Comparison of ENCODE assay signal across 9 mouse cellular contexts in the genomic region with DNA sequence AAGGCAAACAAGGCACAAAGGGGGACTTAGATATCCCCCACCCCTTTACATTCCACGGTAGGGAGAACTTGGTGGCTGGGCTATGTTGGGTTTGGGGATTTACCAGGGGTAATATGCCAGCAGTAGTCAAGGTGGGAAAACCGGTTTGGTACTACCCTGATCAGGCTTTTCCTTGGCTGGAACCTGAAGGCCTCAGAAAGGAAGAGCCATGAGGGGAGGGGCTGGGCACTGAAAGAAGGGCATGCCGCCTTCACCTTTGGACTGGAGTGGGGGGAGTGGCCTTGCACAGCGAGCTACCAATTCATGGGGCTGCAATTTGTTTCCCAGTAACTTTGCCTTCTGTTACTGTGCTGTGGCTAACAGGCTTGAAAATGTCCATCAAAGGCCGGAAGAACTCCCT. TPM values are rescaled to one million over a fixed set of nuclear protein-coding genes. Genes with fewer than 3 reads are reported as not detected.
A peak's percentile ranks its signal among the peaks of the same experiment; 100 is the strongest.
DNase-seq lines count a peak whose midpoint lies in the region; ATAC-seq and TF ChIP-seq lines count a peak whose summit lies in the region.
"Had no signal": no experiment of that assay in that cellular context is flagged by ENCODE, and none has a peak within 500 bp of the region (broad histone marks: within the 10 kb centered on the region; RNA-seq: fewer than 3 reads in every experiment).

No protein-coding gene starts in this region.

- intact Hi-C loops in gastrocnemius, postnatal 14 days (cut with DNase I; ENCODE audit: low total_unique reads), result loop anchor here (10.0 kb wide), 1 partner anchor 78 kb away; no protein-coding TSS in a partner anchor

- H3K36me3 ChIP-seq in heart, postnatal 0 days (replicated peaks; ENCODE audit: control insufficient read depth, insufficient read depth, low read length), result peaks cover 15% of the 10 kb centered on the region; the same call in 1 of the 2 replicates
- H3K36me3 ChIP-seq in heart, embryonic 10.5 days, result peaks cover 14% of the 10 kb centered on the region
- H3K36me3 ChIP-seq in embryonic facial prominence, embryonic 15.5 days, result peaks cover 14% of the 10 kb centered on the region; the same call in 1 of the 2 replicates
- H3K36me3 ChIP-seq in neural tube, embryonic 12.5 days, result peaks cover 14% of the 10 kb centered on the region

- no peak for TF ChIP-seq EP300 in heart, postnatal 0 days (IDR thresholded peaks at IDR 0.05; ENCODE audit: low read depth)

- 0 out of 2 replicates have a peak overlapping the region, but pooled peaks have one; percentile 1 for H3K27ac ChIP-seq in heart, postnatal 0 days (ENCODE audit: low read depth)
- no peak overlapping the region for H3K27ac ChIP-seq in heart, embryonic 10.5 days
- peak overlapping the region; percentile 60 for H3K27ac ChIP-seq in embryonic facial prominence, embryonic 15.5 days (replicated peaks)
- no peak overlapping the region for H3K27ac ChIP-seq in neural tube, embryonic 12.5 days

- no peak overlapping the region for H3K9ac ChIP-seq in heart, postnatal 0 days (replicated peaks; ENCODE audit: low read depth, low read length)
- H3K9ac ChIP-seq in embryonic facial prominence, embryonic 15.5 days, result no peak overlapping the region
- H3K9ac ChIP-seq in neural tube, embryonic 12.5 days, result no peak overlapping the region

- peaks cover 6% of the 10 kb centered on the region for H3K27me3 ChIP-seq in heart, postnatal 0 days (ENCODE audit: control insufficient read depth, insufficient read depth, low read length)
- H3K27me3 ChIP-seq in heart, embryonic 10.5 days (ENCODE audit: insufficient read depth, poor library complexity, severe bottlenecking), result peaks cover 28% of the 10 kb centered on the region
- peaks cover 20% of the 10 kb centered on the region for H3K27me3 ChIP-seq in embryonic facial prominence, embryonic 15.5 days
- peaks cover 22% of the 10 kb centered on the region for H3K27me3 ChIP-seq in neural tube, embryonic 12.5 days (replicated peaks)

- H3K4me3 ChIP-seq in heart, postnatal 0 days (ENCODE audit: low read depth, low read length), result no peak overlapping the region
- H3K4me3 ChIP-seq in heart, embryonic 10.5 days, result no peak overlapping the region
- H3K4me3 ChIP-seq in embryonic facial prominence, embryonic 15.5 days (replicated peaks), result 0 out of 2 replicates have a peak overlapping the region, but pooled peaks have one; percentile 80
- H3K4me3 ChIP-seq in neural tube, embryonic 12.5 days, result peak overlapping the region; percentile 7; the same call in 1 of the 2 replicates

- no peaks in the 10 kb centered on the region for H3K9me3 ChIP-seq in heart, postnatal 0 days (replicated peaks; ENCODE audit: control insufficient read depth, low read length)
- H3K9me3 ChIP-seq in heart, embryonic 10.5 days, result no peaks in the 10 kb centered on the region
- no peaks in the 10 kb centered on the region for H3K9me3 ChIP-seq in embryonic facial prominence, embryonic 15.5 days (replicated peaks)
- no peaks in the 10 kb centered on the region for H3K9me3 ChIP-seq in neural tube, embryonic 12.5 days
- H3K9me3 ChIP-seq: G1E had no signal

- WGBS in heart, postnatal 0 days, result 64% methylated on average over 5 of the region's 5 CpGs
- WGBS in heart, embryonic 10.5 days, result 61% methylated on average over 5 of the region's 5 CpGs
- WGBS in embryonic facial prominence, embryonic 15.5 days, result 48% methylated on average over 5 of the region's 5 CpGs
- 56% methylated on average over 5 of the region's 5 CpGs for WGBS in neural tube, embryonic 12.5 days

- ATAC-seq in heart, postnatal 0 days (ENCODE audit: insufficient read depth, low read depth), result no peak
- ATAC-seq in embryonic facial prominence, embryonic 15.5 days (ENCODE audit: insufficient number of reproducible peaks, low FRiP score, low TSS enrichment, low read depth), result no peak
- no peak for ATAC-seq in neural tube, embryonic 12.5 days (ENCODE audit: low FRiP score, low read depth)
- no peak for ATAC-seq in CD4-positive, CD25-positive, alpha-beta regulatory T cell, adult 4 months

- peaks cover 38% of the 10 kb centered on the region for H3K4me1 ChIP-seq in heart, postnatal 0 days (ENCODE audit: control insufficient read depth, insufficient read depth)
- peaks cover 46% of the 10 kb centered on the region for H3K4me1 ChIP-seq in heart, embryonic 10.5 days
- peaks cover 57% of the 10 kb centered on the region for H3K4me1 ChIP-seq in embryonic facial prominence, embryonic 15.5 days
- peaks cover 49% of the 10 kb centered on the region for H3K4me1 ChIP-seq in neural tube, embryonic 12.5 days

- H3K4me2 ChIP-seq in heart, postnatal 0 days (ENCODE audit: low read depth, low read length), result 0 out of 2 replicates have a peak overlapping the region, but pooled peaks have one; percentile 92
- peak overlapping the region; percentile 89 for H3K4me2 ChIP-seq in embryonic facial prominence, embryonic 15.5 days (replicated peaks)
- peak overlapping the region; percentile 95 for H3K4me2 ChIP-seq in neural tube, embryonic 12.5 days (replicated peaks)

- DNase-seq in heart, postnatal 0 days (ENCODE audit: low spot score), result no peak
- no peak for DNase-seq in heart, embryonic 10.5 days (ENCODE audit: low spot score)
- DNase-seq in kidney, postnatal 25 days, result peak; percentile 84 to 93
- no peak for DNase-seq in gastrocnemius, postnatal 14 days
- DNase-seq in left cerebral cortex, adult 8-10 months (ENCODE audit: low spot score in 2 of 2), result no peak

- no peak for TF ChIP-seq CTCF in heart, postnatal 0 days (IDR thresholded peaks at IDR 0.05; ENCODE audit: low read depth)

RNA-seq across cellular contexts. Expression of gene Cenpb, which starts 3.4 kb away (rescaled TPM):
- total RNA-seq in heart, postnatal 0 days (2014; rRNA removed; ENCODE audit: low replicate concordance), result 62.9 and 84.8 TPM in 2 replicates
- polyA plus RNA-seq in heart, postnatal 0 days (2015; fragmentation: Nextera tagmentation; extraction: Ambion mirVana), result 7.1 and 7.8 TPM in 2 replicates
- polyA plus RNA-seq in heart, embryonic 10.5 days (2016; fragmentation: Nextera tagmentation; extraction: Ambion mirVana), result 4.9 and 5.1 TPM in 2 replicates
- 13.3 and 14.6 TPM in 2 replicates for polyA plus RNA-seq in embryonic facial prominence, embryonic 15.5 days (2015; fragmentation: Nextera tagmentation; extraction: Ambion mirVana)
- 19.3 and 21.1 TPM in 2 replicates for polyA plus RNA-seq in neural tube, embryonic 12.5 days (2016; fragmentation: Nextera tagmentation; extraction: Ambion mirVana)
- 10 to 100 TPM; 49.6 to 50.8 TPM for total RNA-seq in gastrocnemius, postnatal 14 days (2021)
- 1 to 10 TPM; 2.1 to 2.5 TPM for polyA plus RNA-seq in CD4-positive, CD25-positive, alpha-beta regulatory T cell, adult 4 months (2017; shearing (Covaris generic))
- total RNA-seq in left cerebral cortex, adult 8-10 months (2022), result 10 to 100 TPM; 73.8 to 80.9 (median 75.8) TPM

RNA-seq across cellular contexts. Expression of gene Cdc25b, which starts 10.3 kb away (rescaled TPM):
- total RNA-seq in heart, postnatal 0 days (2014; rRNA removed; ENCODE audit: low replicate concordance), result 15.3 and 31.9 TPM in 2 replicates
- 12.1 and 15.0 TPM in 2 replicates for polyA plus RNA-seq in heart, postnatal 0 days (2015; fragmentation: Nextera tagmentation; extraction: Ambion mirVana)
- polyA plus RNA-seq in heart, embryonic 10.5 days (2016; fragmentation: Nextera tagmentation; extraction: Ambion mirVana), result 27.8 and 35.9 TPM in 2 replicates
- polyA plus RNA-seq in embryonic facial prominence, embryonic 15.5 days (2015; fragmentation: Nextera tagmentation; extraction: Ambion mirVana), result 52.3 and 59.1 TPM in 2 replicates
- polyA plus RNA-seq in neural tube, embryonic 12.5 days (2016; fragmentation: Nextera tagmentation; extraction: Ambion mirVana), result 97.0 and 99.5 TPM in 2 replicates
- 1 to 10 TPM; 4.7 to 5.4 TPM for total RNA-seq in gastrocnemius, postnatal 14 days (2021)
- polyA plus RNA-seq in CD4-positive, CD25-positive, alpha-beta regulatory T cell, adult 4 months (2017; shearing (Covaris generic)), result 10 to 100 TPM; 49.8 to 63.9 TPM
- total RNA-seq in left cerebral cortex, adult 8-10 months (2022), result 10 to 100 TPM; 18.3 to 21.9 (median 19.1) TPM

RNA-seq across cellular contexts. Expression of gene Spef1, which starts 10.6 kb away (rescaled TPM):
- 5.2 and 5.9 TPM in 2 replicates for total RNA-seq in heart, postnatal 0 days (2014; rRNA removed; ENCODE audit: low replicate concordance)
- 0.97 and 1.2 TPM in 2 replicates for polyA plus RNA-seq in heart, postnatal 0 days (2015; fragmentation: Nextera tagmentation; extraction: Ambion mirVana)
- 0.75 and 1.5 TPM in 2 replicates for polyA plus RNA-seq in heart, embryonic 10.5 days (2016; fragmentation: Nextera tagmentation; extraction: Ambion mirVana)
- 10.3 and 15.2 TPM in 2 replicates for polyA plus RNA-seq in embryonic facial prominence, embryonic 15.5 days (2015; fragmentation: Nextera tagmentation; extraction: Ambion mirVana)
- 9.0 and 9.3 TPM in 2 replicates for polyA plus RNA-seq in neural tube, embryonic 12.5 days (2016; fragmentation: Nextera tagmentation; extraction: Ambion mirVana)
- 1 to 10 TPM; 2.5 to 2.9 TPM for total RNA-seq in gastrocnemius, postnatal 14 days (2021)
- polyA plus RNA-seq in CD4-positive, CD25-positive, alpha-beta regulatory T cell, adult 4 months (2017; shearing (Covaris generic)), result under 1 TPM; 0.34 to 0.79 TPM
- total RNA-seq in left cerebral cortex, adult 8-10 months (2022), result 1 to 10 TPM; 7.4 to 8.3 (median 8.1) TPM

RNA-seq across cellular contexts. Expression of gene 1700037H04Rik, which starts 16.6 kb away (rescaled TPM):
- total RNA-seq in heart, postnatal 0 days (2014; rRNA removed; ENCODE audit: low replicate concordance), result 48.3 and 88.8 TPM in 2 replicates
- 35.9 and 39.7 TPM in 2 replicates for polyA plus RNA-seq in heart, postnatal 0 days (2015; fragmentation: Nextera tagmentation; extraction: Ambion mirVana)
- polyA plus RNA-seq in heart, embryonic 10.5 days (2016; fragmentation: Nextera tagmentation; extraction: Ambion mirVana), result 82.6 and 86.0 TPM in 2 replicates
- polyA plus RNA-seq in embryonic facial prominence, embryonic 15.5 days (2015; fragmentation: Nextera tagmentation; extraction: Ambion mirVana), result 67.3 and 69.3 TPM in 2 replicates
- 98.8 and 104 TPM in 2 replicates for polyA plus RNA-seq in neural tube, embryonic 12.5 days (2016; fragmentation: Nextera tagmentation; extraction: Ambion mirVana)
- 1 to 10 TPM; 5.8 to 6.2 TPM for total RNA-seq in gastrocnemius, postnatal 14 days (2021)
- polyA plus RNA-seq in CD4-positive, CD25-positive, alpha-beta regulatory T cell, adult 4 months (2017; shearing (Covaris generic)), result 10 to 100 TPM; 37.5 to 50.3 TPM
- total RNA-seq in left cerebral cortex, adult 8-10 months (2022), result 10 to 100 TPM; 84.5 to 96.9 (median 92.6) TPM

RNA-seq across cellular contexts. Expression of gene Ap5s1, which starts 30.4 kb away (rescaled TPM):
- total RNA-seq in heart, postnatal 0 days (2014; rRNA removed; ENCODE audit: low replicate concordance), result 95.1 and 107 TPM in 2 replicates
- polyA plus RNA-seq in heart, postnatal 0 days (2015; fragmentation: Nextera tagmentation; extraction: Ambion mirVana), result 63.6 and 65.5 TPM in 2 replicates
- 23.6 and 33.3 TPM in 2 replicates for polyA plus RNA-seq in heart, embryonic 10.5 days (2016; fragmentation: Nextera tagmentation; extraction: Ambion mirVana)
- 27.9 and 28.0 TPM in 2 replicates for polyA plus RNA-seq in embryonic facial prominence, embryonic 15.5 days (2015; fragmentation: Nextera tagmentation; extraction: Ambion mirVana)
- 30.7 and 36.3 TPM in 2 replicates for polyA plus RNA-seq in neural tube, embryonic 12.5 days (2016; fragmentation: Nextera tagmentation; extraction: Ambion mirVana)
- total RNA-seq in gastrocnemius, postnatal 14 days (2021), result 10 to 100 TPM; 14.9 to 17.4 TPM
- polyA plus RNA-seq in CD4-positive, CD25-positive, alpha-beta regulatory T cell, adult 4 months (2017; shearing (Covaris generic)), result 10 to 100 TPM; 23.8 to 28.5 TPM
- total RNA-seq in left cerebral cortex, adult 8-10 months (2022), result 10 to 100 TPM; 23.9 to 28.5 (median 26.2) TPM

Comparison
In these comparisons a context has a peak if more than half of its experiments do, and no peak if none do; other contexts are left out.
1. H3K27ac ChIP-seq: peak in heart, postnatal 0 days (single experiment) and embryonic facial prominence, embryonic 15.5 days (single experiment); none in heart, embryonic 10.5 days (single experiment) and neural tube, embryonic 12.5 days (single experiment).
2. DNase-seq: peak in kidney, postnatal 25 days (2 of 2); none in heart, postnatal 0 days (single experiment), heart, embryonic 10.5 days (single experiment), gastrocnemius, postnatal 14 days (single experiment) and left cerebral cortex, adult 8-10 months (0 of 2).
3. H3K4me3 ChIP-seq: peak in embryonic facial prominence, embryonic 15.5 days (single experiment) and neural tube, embryonic 12.5 days (single experiment); none in heart, postnatal 0 days (single experiment) and heart, embryonic 10.5 days (single experiment).
4. Peak in every context shown above with its lines, with median percentiles within 50 percentile points of each other: H3K4me2 ChIP-seq.